In the genomic region with DNA sequence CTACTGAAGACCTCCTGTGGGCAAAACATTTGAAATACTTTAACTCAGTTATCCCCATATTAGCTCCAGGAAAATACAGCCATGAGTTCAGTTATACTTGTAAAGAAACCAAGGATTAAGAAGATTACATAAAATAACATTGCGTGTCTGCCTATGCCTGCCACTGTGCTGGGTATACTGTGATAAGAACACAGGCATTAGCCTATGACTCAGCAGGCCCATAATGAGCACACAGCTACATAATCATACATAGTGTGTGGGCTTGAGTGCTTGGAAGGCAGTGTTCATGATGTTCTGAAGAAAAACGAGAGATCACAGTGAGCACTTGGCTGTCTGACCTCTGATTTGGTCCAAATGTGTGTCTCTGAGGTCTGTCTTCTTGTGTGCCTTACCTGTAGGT, we compare ENCODE assay signal across 12 mouse cellular contexts.
"Had no signal": no experiment of that assay in that cellular context is flagged by ENCODE, and none has a peak within 500 bp of the region (broad histone marks: within the 10 kb centered on the region; RNA-seq: fewer than 3 reads in every experiment).

No protein-coding gene starts in this region.

- ATAC-seq: liver, postnatal 0 days; lung, postnatal 0 days; midbrain, embryonic 13.5 days; midbrain, embryonic 15.5 days had no signal

- DNase-seq: liver, embryonic 13.5 days; liver, postnatal 0 days; lung, adult 2 months; lung, postnatal 14 days; lung, postnatal 36 days; right cerebral cortex, postnatal 25 days; thymus, adult 18-20 months; thymus, postnatal 14 days; thymus, postnatal 36 days had no signal
